In the genomic region with DNA sequence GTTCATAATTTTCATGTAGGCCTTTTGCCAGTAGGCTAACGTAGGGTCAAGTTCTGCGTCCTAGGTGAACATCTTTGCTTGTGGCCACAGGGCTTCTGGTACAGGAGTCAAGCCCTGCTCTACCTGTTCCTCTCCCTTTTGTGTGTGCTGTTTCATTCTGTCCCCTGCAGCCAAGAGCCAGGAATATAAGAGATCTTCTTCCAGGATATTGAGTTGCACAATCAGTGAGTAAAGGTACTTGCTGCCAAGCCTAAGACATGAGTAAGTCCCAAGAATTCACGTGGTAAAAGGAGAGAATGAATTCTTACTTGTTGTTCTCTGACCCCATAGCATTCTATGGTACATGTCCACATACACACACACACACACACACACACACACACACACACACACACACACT, we compare ENCODE assay signal across 15 mouse cellular contexts.
DNase-seq lines count a peak whose midpoint lies in the region.
"Had no signal": no experiment of that assay in that cellular context is flagged by ENCODE, and none has a peak within 500 bp of the region (broad histone marks: within the 10 kb centered on the region; RNA-seq: fewer than 3 reads in every experiment).

No protein-coding gene starts in this region.

- DNase-seq in 3134 (ENCODE audit: extremely low read depth, insufficient read length, low spot score) (peak; percentile 67), NIH3T3 (ENCODE audit: low read depth) (peak; percentile 79), liver (no peak)
- DNase-seq in fibroblast of lung, adult 2 months (ENCODE audit: low read depth), result peak; percentile 33
- no peak for DNase-seq in adrenal gland, adult (ENCODE audit: inconsistent age in 2 of 2, low spot score in 1 of 2)
- no peak for DNase-seq in frontal cortex, postnatal 36 days (ENCODE audit: low spot score in 2 of 2)
- DNase-seq: adrenal gland, postnatal 10 days; adrenal gland, postnatal 36 days; cerebellum, adult 18-20 months; cerebellum, adult 9-10 months; cerebellum, postnatal 14 days; gastrocnemius, postnatal 10 days; gastrocnemius, postnatal 36 days; heart, adult 11 months; heart, postnatal 36 days had no signal

Comparison
In these comparisons a context has a peak if more than half of its experiments do, and no peak if none do; other contexts are left out.
1. DNase-seq: peak in 3134 (single experiment), NIH3T3 (single experiment) and fibroblast of lung, adult 2 months (single experiment); none in adrenal gland, adult (0 of 2), frontal cortex, postnatal 36 days (0 of 2) and liver (single experiment).